Mouse (Mus musculus) hindbrain, embryonic 10.5 days (tissue): ENCODE measurements around the gene Gm49322. TPM values are rescaled to one million over a fixed set of nuclear protein-coding genes. Genes with fewer than 3 reads are reported as not detected.
"Not testable (repeated sequence)": the region's sequence is repeated elsewhere in the genome, so short reads cannot be mapped to it uniquely, and the experiment has no call there.

Source experiments
- DNase-seq: peaks from one replicate; pipeline ENCODE4 v3.0.0-alpha.2; 2017; ENCODE audit warnings: low spot score
- H3K27ac ChIP-seq: fragments of 300-500 bp; sonication (generic); 2 replicates; pipeline ENCODE4 v1.5.1; 2016; ENCODE audit warnings: mild to moderate bottlenecking, moderate library complexity
- H3K27me3 ChIP-seq: fragments of 300-500 bp; sonication (generic); 2 replicates; pipeline ENCODE4 v1.6.1; 2016; ENCODE audit warnings: mild to moderate bottlenecking; ENCODE audit not compliant: poor library complexity, insufficient read depth, severe bottlenecking
- H3K36me3 ChIP-seq: fragments of 300-500 bp; sonication (generic); 2 replicates; pipeline ENCODE4 v1.6.1; 2016; ENCODE audit warnings: mild to moderate bottlenecking, moderate library complexity
- H3K4me1 ChIP-seq: fragments of 300-500 bp; sonication (generic); replicated peaks from 2 replicates; pipeline ENCODE4 v1.6.1; 2016; ENCODE audit warnings: mild to moderate bottlenecking
- H3K4me3 ChIP-seq: fragments of 300-500 bp; sonication (generic); 2 replicates; pipeline ENCODE4 v1.5.1; 2016; ENCODE audit warnings: mild to moderate bottlenecking, moderate library complexity
- H3K9me3 ChIP-seq: fragments of 300-500 bp; sonication (generic); 2 replicates; pipeline ENCODE4 v1.6.1; 2016; ENCODE audit warnings: mild to moderate bottlenecking, moderate library complexity
- WGBS: fragments of 180-500 bp; shearing (Covaris S2); methylation state at CpG from one replicate; pipeline ENCODE4 v1.1.7; 2016; 5-methylcytosine and 5-hydroxymethylcytosine counted together
- polyA plus RNA-seq: library from polyadenylated mRNA; unstranded; fragments of >200 nt; fragmentation: Nextera tagmentation; extraction: Ambion mirVana; gene quantifications from 2 replicates; pipeline ENCODE4 v1.2.1, GENCODE M21; 2016

The Gm49322 gene
- polyA plus RNA-seq, 1 experiment from 2014 or later, result 4.6 TPM

GRCm38 (mm10) chr10:80621940-80622660 is 16.3 kb downstream of the Gm49322 start:
- Histone ChIP-seq H3K27ac (peak overlapping the region; percentile 96), H3K9me3 (no peaks in the 10 kb centered on the region), H3K36me3 (peaks cover 17% of the 10 kb centered on the region), H3K27me3 (no peaks in the 10 kb centered on the region), H3K4me1 (peaks cover 55% of the 10 kb centered on the region), H3K4me3 (peak overlapping the region; percentile 77)
- WGBS, result under 1% methylated on average over 64 of the region's 64 CpGs
- peak; percentile 99 for DNase-seq

DNA sequence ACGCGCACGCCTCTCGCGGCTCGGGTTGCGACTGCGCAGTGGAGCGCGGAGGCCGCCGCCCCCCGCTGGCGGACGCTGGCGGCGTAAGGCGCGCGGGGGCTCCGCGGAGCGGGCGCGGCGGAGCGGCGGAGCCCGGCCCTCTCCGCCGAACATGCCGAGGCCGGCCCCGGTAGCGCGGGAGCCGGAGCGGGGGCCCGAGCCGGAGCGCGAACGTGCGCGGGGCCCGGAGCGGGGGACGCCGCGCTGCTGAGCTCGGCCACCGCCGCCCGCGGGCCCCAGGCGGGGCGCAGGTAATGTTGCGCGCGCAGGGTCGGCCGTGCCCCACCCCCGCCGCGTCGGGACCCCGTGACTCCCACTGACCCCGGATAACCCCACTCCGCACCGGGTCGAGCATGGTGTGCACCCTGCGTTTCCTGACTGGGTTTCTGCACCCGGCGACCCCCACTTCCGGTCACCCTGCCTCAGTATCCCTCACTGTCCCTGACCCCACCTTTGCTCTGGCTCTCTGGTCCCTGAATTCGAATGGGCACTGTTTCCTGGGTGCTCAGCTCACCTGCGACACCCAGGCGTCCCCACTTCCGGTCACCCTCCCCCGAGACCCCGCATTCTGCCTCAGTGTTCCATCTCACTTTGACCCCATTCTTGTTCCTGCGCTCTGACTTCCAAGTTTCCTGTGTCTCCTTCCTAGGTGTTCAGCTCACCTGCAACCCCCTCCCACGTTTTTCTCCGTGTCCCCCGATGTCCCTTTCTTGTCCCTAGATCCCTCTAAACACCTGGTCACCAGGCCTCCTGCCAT is 17.0 kb downstream of the Gm49322 start, which contains the start of gene Csnk1g2:
TSS of gene Csnk1g2 (plus strand) at position 178 of the 796 bp plus-strand sequence.
- Histone ChIP-seq H3K27me3 (no peaks in the 10 kb centered on the region), H3K27ac (peak within 1 kb of the TSS; percentile 96), H3K9me3 (no peaks in the 10 kb centered on the region), H3K36me3 (peaks cover 17% of the 10 kb centered on the region), H3K4me3 (peak within 1 kb of the TSS; percentile 77), H3K4me1 (peaks cover 62% of the 10 kb centered on the region)
- under 1% methylated on average over 83 of the region's 85 CpGs for WGBS
- DNase-seq, result no peak

GRCm38 (mm10) chr10:80623457-80624191 is 17.8 kb downstream of the Gm49322 start:
- Histone ChIP-seq H3K36me3 (peaks cover 18% of the 10 kb centered on the region), H3K4me3 (peak overlapping the region; percentile 77), H3K9me3 (no peaks in the 10 kb centered on the region), H3K27me3 (no peaks in the 10 kb centered on the region), H3K4me1 (peaks cover 70% of the 10 kb centered on the region), H3K27ac (peak overlapping the region; percentile 96)
- WGBS, result 14% methylated on average over 15 of the region's 15 CpGs
- peak; percentile 69 for DNase-seq

GRCm38 (mm10) chr10:80625764-80626163 is 19.9 kb downstream of the Gm49322 start:
- Histone ChIP-seq H3K27me3 (no peaks in the 10 kb centered on the region), H3K9me3 (no peaks in the 10 kb centered on the region), H3K4me1 (peaks cover 78% of the 10 kb centered on the region), H3K27ac (no peak overlapping the region), H3K36me3 (peaks cover 39% of the 10 kb centered on the region), H3K4me3 (no peak overlapping the region)
- no peak for DNase-seq
- WGBS, result 90% methylated on average over 4 of the region's 4 CpGs

GRCm38 (mm10) chr10:80627685-80628084 is 21.9 kb downstream of the Gm49322 start:
- no peak for DNase-seq
- no peaks in the 10 kb centered on the region for H3K27me3 ChIP-seq
- H3K9me3 ChIP-seq, result no peaks in the 10 kb centered on the region
- peaks cover 72% of the 10 kb centered on the region for H3K4me1 ChIP-seq
- H3K4me3 ChIP-seq, result no peak overlapping the region
- H3K36me3 ChIP-seq, result peaks cover 58% of the 10 kb centered on the region
- 65% methylated on average over 2 of the region's 2 CpGs for WGBS
- 0 out of 2 replicates have a peak overlapping the region, but pooled peaks have one; percentile 36 for H3K27ac ChIP-seq

GRCm38 (mm10) chr10:80628925-80629324 is 23.1 kb downstream of the Gm49322 start:
- peaks cover 60% of the 10 kb centered on the region for H3K4me1 ChIP-seq
- peaks cover 64% of the 10 kb centered on the region for H3K36me3 ChIP-seq
- 87% methylated on average over 9 of the region's 9 CpGs for WGBS
- peak overlapping the region; percentile 29; the same call in 1 of the 2 replicates for H3K27ac ChIP-seq
- no peak for DNase-seq
- no peaks in the 10 kb centered on the region for H3K9me3 ChIP-seq
- H3K4me3 ChIP-seq, result no peak overlapping the region
- H3K27me3 ChIP-seq, result no peaks in the 10 kb centered on the region

DNA sequence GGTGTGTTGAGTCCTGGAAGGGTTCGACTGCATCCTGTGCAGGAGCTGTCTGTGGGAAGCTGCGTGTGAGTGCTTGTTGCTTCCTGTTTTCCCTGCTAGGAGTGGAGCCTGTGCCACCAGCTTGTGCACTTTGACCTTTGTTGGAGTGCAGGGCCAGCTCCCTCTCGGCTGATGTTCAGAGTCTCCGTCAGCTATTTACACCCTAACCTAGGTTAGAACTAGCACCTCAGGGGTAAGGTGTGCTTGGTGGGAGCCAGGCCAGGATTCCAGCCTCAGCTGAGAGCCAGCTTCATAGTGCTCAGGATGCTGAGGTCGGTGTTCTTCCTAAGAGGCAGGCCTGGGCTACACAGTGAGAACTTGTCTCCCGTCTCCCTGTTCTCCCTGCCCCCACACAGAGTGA is 29.5 kb downstream of the Gm49322 start:
- Histone ChIP-seq H3K27ac (no peak overlapping the region), H3K9me3 (no peaks in the 10 kb centered on the region), H3K4me3 (no peak overlapping the region), H3K36me3 (peaks cover 93% of the 10 kb centered on the region), H3K27me3 (no peaks in the 10 kb centered on the region), H3K4me1 (0 out of 2 replicates have a peak, but pooled peaks cover 7% of the 10 kb centered on the region)
- no peak for DNase-seq
- 90% methylated on average over 6 of the region's 6 CpGs for WGBS

DNA sequence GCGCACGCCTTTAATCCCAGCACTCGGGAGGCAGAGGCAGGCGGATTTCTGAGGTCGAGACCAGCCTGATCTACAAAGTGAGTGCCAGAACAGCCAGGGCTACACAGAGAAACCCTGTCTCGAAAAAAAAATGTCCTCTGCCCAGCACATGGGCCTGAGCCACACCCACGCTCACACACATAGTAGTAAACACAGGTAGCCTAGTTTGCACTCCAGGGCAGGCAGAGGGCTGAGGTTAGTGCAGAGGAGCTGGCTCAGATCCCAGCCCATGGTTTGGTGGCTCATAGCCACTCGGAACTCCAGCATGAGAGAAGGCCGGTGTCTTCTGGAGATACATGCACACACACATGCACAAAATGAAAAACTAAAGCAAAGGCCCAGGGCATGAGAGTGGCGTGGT is 41.1 kb downstream of the Gm49322 start:
- DNase-seq, result no peak
- peaks cover 94% of the 10 kb centered on the region for H3K36me3 ChIP-seq
- peaks cover 20% of the 10 kb centered on the region for H3K4me1 ChIP-seq
- 94% methylated on average over 10 of the region's 10 CpGs for WGBS
- no peaks in the 10 kb centered on the region for H3K9me3 ChIP-seq
- no peaks in the 10 kb centered on the region for H3K27me3 ChIP-seq
- no peak overlapping the region for H3K4me3 ChIP-seq
- H3K27ac ChIP-seq, result no peak overlapping the region

DNA sequence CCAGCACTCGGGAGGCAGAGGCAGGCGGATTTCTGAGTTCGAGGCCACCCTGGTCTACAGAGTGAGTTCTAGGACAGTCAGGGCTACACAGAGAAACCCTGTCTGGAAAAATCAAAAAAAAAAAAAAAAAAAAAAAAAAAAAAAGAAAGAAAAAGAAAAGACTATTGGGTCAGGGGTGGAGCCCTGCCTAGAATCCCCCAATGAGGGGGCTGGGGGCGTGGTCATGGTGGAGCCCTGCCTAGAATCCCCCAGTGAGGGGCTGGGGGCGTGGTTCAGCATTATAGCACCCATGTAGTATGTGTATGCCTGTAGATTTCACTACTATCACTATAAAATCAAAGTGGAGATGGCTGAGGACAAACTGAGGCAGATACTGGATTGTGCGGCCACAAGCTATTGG is 44.1 kb downstream of the Gm49322 start:
- not testable (repeated sequence) for DNase-seq, H3K4me3 ChIP-seq, H3K27ac ChIP-seq, H3K27me3 ChIP-seq, H3K9me3 ChIP-seq
- peaks cover 28% of the 10 kb centered on the region for H3K4me1 ChIP-seq
- H3K36me3 ChIP-seq, result peaks cover 76% of the 10 kb centered on the region
- WGBS, result 87% methylated on average over 6 of the region's 6 CpGs

DNA sequence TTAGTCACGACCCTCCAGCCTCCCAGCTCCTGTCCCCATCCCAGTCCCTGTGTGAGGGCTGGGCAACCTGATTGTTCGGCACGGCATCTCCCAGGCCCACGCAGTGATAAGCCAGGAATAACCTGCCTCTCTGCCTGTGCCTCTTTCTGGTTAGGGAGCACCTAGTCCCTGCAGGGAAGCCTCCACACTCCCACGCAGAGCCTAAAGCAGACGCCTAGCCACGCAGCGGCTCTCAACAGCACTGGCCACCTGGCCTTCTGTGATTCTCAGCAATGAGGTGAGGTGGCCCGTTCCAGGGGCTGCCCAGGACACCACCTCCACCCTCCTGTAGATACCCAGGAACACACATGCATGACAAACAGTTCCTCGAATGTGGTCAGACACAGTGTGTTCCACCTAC is 44.6 kb downstream of the Gm49322 start:
- DNase-seq, result no peak
- Histone ChIP-seq H3K36me3 (peaks cover 71% of the 10 kb centered on the region), H3K9me3 (no peaks in the 10 kb centered on the region), H3K27me3 (no peaks in the 10 kb centered on the region), H3K27ac (no peak overlapping the region), H3K4me1 (peaks cover 33% of the 10 kb centered on the region), H3K4me3 (no peak overlapping the region)
- 94% methylated on average over 10 of the region's 10 CpGs for WGBS

GRCm38 (mm10) chr10:80653156-80653720 is 47.4 kb downstream of the Gm49322 start:
- Histone ChIP-seq H3K4me3 (no peak overlapping the region), H3K9me3 (no peaks in the 10 kb centered on the region), H3K36me3 (peaks cover 43% of the 10 kb centered on the region), H3K27ac (no peak overlapping the region), H3K4me1 (peaks cover 51% of the 10 kb centered on the region), H3K27me3 (no peaks in the 10 kb centered on the region)
- 84% methylated on average over 6 of the region's 6 CpGs for WGBS
- no peak for DNase-seq

DNA sequence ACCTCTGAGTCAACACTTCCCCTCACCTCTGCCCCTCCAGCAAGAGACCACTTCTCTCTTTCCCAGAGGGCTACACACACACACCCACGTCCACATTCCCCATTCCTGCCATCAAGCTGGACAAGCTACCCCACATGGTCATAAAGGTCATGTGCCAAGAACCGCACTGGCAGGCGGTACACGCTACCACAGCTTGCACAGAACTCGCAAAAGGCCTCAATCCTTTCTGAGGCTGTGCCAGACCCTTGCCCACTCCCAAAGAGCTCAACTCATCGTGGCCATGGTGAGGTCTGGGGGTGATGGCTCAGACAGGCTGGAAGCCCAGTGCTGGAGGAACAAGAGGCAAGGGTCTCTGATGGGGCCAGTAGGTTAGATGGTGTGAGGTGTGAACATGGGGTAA is 49.0 kb downstream of the Gm49322 start:
- no peaks in the 10 kb centered on the region for H3K9me3 ChIP-seq
- no peak overlapping the region; the same call in 1 of the 2 replicates for H3K27ac ChIP-seq
- DNase-seq, result no peak
- H3K4me1 ChIP-seq, result peaks cover 50% of the 10 kb centered on the region
- no peaks in the 10 kb centered on the region for H3K27me3 ChIP-seq
- H3K4me3 ChIP-seq, result peak overlapping the region; percentile 91
- peaks cover 30% of the 10 kb centered on the region for H3K36me3 ChIP-seq
- 90% methylated on average over 6 of the region's 6 CpGs for WGBS
